Mouse (Mus musculus): ENCODE data around the gene Trim28.
A peak's percentile ranks its signal among the peaks of the same experiment; 100 is the strongest.
"Not testable (repeated sequence)": the region's sequence is repeated elsewhere in the genome, so short reads cannot be mapped to it uniquely, and the experiment has no call there.

The Trim28 gene

GRCm38 (mm10) chr7:13034148-13034977 is 35.4 kb downstream of the Trim28 start, which contains the start of gene Chmp2a:
Chmp2a (minus strand) TSS chr7:13034807.
- DNase-seq: peak; percentile 98

- no peak for DNase-seq
Observed at GRCm38 (mm10) chr7:13035211-13035855, 36.4 kb downstream of the Trim28 start.

GRCm38 (mm10) chr7:13036806-13037205 is 37.9 kb downstream of the Trim28 start:
- DNase-seq: no peak

- DNase-seq: peak; percentile 52
Observed at GRCm38 (mm10) chr7:13037366-13037765, 38.5 kb downstream of the Trim28 start.

GRCm38 (mm10) chr7:13037901-13038555 is 39.1 kb downstream of the Trim28 start, which contains the start of gene Ube2m:
Ube2m (minus strand) TSS chr7:13038275.
- peak; percentile 99 for DNase-seq

- no peak for DNase-seq
Observed at GRCm38 (mm10) chr7:13038621-13039169, 39.8 kb downstream of the Trim28 start.

- no peak for DNase-seq
Observed at GRCm38 (mm10) chr7:13039181-13039580, 40.3 kb downstream of the Trim28 start.

- DNase-seq: no peak
Observed at GRCm38 (mm10) chr7:13041256-13041655, 42.3 kb downstream of the Trim28 start.

GRCm38 (mm10) chr7:13042511-13042910 is 43.6 kb downstream of the Trim28 start:
- DNase-seq: no peak

- no peak for DNase-seq
Observed at GRCm38 (mm10) chr7:13043120-13043444, 44.2 kb downstream of the Trim28 start.

- no peak for DNase-seq
Observed at GRCm38 (mm10) chr7:13043445-13044253, 44.7 kb downstream of the Trim28 start.

- DNase-seq: no peak
Observed at GRCm38 (mm10) chr7:13044254-13044625, 45.3 kb downstream of the Trim28 start.

GRCm38 (mm10) chr7:13046084-13046483 is 47.2 kb downstream of the Trim28 start:
- no peak for DNase-seq

- DNase-seq: no peak
Observed at GRCm38 (mm10) chr7:13053001-13053400, 54.1 kb downstream of the Trim28 start.

- DNase-seq: no peak
Observed at GRCm38 (mm10) chr7:13053501-13053900, 54.6 kb downstream of the Trim28 start.

GRCm38 (mm10) chr7:13053961-13054286 is 55.0 kb downstream of the Trim28 start:
- DNase-seq: no peak

- DNase-seq: peak; percentile 98
Observed at GRCm38 (mm10) chr7:13054287-13055010, 55.5 kb downstream of the Trim28 start, which contains the start of gene Mzf1. Mzf1 (minus strand) TSS chr7:13054764.

- no peak for DNase-seq
Observed at GRCm38 (mm10) chr7:13056913-13057700, 58.2 kb downstream of the Trim28 start.

GRCm38 (mm10) chr7:13059536-13059935 is 60.6 kb downstream of the Trim28 start:
- no peak for DNase-seq

- not testable (repeated sequence) for DNase-seq
Observed at GRCm38 (mm10) chr7:13063399-13063798, 64.5 kb downstream of the Trim28 start.

- no peak for DNase-seq
Observed at GRCm38 (mm10) chr7:13072293-13072692, 73.4 kb downstream of the Trim28 start.
